Mouse (Mus musculus) hindbrain, embryonic 16.5 days (tissue): ENCODE measurements at regions not wholly inside any gene's neighbourhood (a gene's known extent, or its start where the extent isn't known, plus 50 kb on each side); places are given as distances from the start of the nearest gene placed in this dataset.

Experiments used
- ATAC-seq: fragments of 200-750 bp; cut with Nextera tagmentation; 2 replicates; pipeline ENCODE4 v1.8.0; 2017; ENCODE audit warnings: moderate TSS enrichment, moderate library complexity
- H3K27ac ChIP-seq: fragments of 300-500 bp; sonication (generic); 2 replicates; pipeline ENCODE4 v1.5.1; 2014; ENCODE audit warnings: low read depth, mild to moderate bottlenecking, control low read depth, low read length, moderate library complexity
- H3K27me3 ChIP-seq: fragments of 300-500 bp; sonication (generic); replicated peaks from 2 replicates; pipeline ENCODE4 v1.6.1; 2014; ENCODE audit warnings: low read length; ENCODE audit not compliant: control insufficient read depth, insufficient read depth
- H3K36me3 ChIP-seq: fragments of 300-500 bp; sonication (generic); 2 replicates; pipeline ENCODE4 v1.6.1; 2014; ENCODE audit warnings: mild to moderate bottlenecking, low read length, moderate library complexity, mixed read lengths; ENCODE audit not compliant: control insufficient read depth, insufficient read depth
- H3K4me1 ChIP-seq: fragments of 300-500 bp; sonication (generic); 2 replicates; pipeline ENCODE4 v1.6.1; 2014; ENCODE audit warnings: low read depth, low read length; ENCODE audit not compliant: control insufficient read depth, insufficient read depth
- H3K4me2 ChIP-seq: fragments of 300-500 bp; sonication (generic); 2 replicates; pipeline ENCODE4 v1.6.1; 2014; ENCODE audit warnings: mild to moderate bottlenecking, low read length, control low read depth, moderate library complexity
- H3K4me3 ChIP-seq: fragments of 300-500 bp; sonication (generic); 2 replicates; pipeline ENCODE4 v1.5.1; 2014; ENCODE audit warnings: mild to moderate bottlenecking, low read length, control low read depth, moderate library complexity
- H3K9ac ChIP-seq: fragments of 300-500 bp; sonication (generic); 2 replicates; pipeline ENCODE4 v1.6.1; 2014; ENCODE audit warnings: low read depth, mild to moderate bottlenecking, control low read depth, low read length, moderate library complexity
- H3K9me3 ChIP-seq: fragments of 300-500 bp; sonication (generic); 2 replicates; pipeline ENCODE4 v1.6.1; 2014; ENCODE audit warnings: mild to moderate bottlenecking, low read length, moderate library complexity; ENCODE audit not compliant: control insufficient read depth
- WGBS: fragments of 180-500 bp; shearing (Covaris S2); extraction: QIAGEN DNeasy Blood & Tissue Kit; methylation state at CpG from one replicate; pipeline ENCODE4 v1.1.7; 2014; 5-methylcytosine and 5-hydroxymethylcytosine counted together

DNA sequence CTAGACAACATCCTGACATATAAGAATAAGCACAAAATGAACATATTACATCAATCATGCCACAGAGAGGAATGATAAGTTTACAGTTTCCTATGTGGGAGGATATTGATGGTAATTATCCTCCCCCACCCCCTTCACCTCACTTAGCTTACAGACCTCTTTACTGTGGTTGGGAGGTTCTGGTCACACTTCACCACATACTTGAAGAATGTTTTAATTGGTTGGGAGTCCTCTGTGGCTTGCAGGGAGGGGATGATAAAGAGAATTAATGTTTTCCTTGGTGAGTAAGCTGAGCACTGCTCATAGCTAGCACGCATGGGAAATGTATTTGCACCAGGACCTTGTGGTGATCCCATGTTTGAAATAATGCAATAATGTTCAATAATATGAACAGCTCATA, 468.5 kb downstream of the Hsfy2 start:
- ATAC-seq: no peak
- 79% methylated on average over 1 of the region's 1 CpGs for WGBS
- no peaks in the 10 kb centered on the region for H3K27me3 ChIP-seq

DNA sequence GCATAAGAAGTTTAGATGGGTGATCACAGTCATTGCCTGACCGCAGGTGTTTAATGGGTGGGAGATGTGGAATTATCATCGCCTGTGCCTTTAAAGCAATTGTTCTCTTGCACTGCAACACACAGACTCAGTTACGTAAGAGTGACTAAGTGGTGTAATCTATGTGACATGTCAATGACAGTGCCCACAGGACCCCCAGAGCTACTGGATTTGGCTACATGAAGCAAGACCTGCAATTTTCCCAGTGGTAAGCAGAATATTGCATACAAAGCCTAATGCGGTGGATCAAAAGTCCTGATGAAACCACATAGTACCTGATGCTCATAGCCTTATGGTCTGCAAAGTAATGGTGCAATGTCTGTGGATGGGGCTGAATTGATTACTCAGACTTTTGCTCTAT, 469.2 kb downstream of the Hsfy2 start:
- ATAC-seq: no peak
- 90% methylated on average over 4 of the region's 4 CpGs for WGBS
- no peak overlapping the region for H3K27ac ChIP-seq

More for the DNA sequence above, 468.5 kb downstream of the Hsfy2 start:
- no peaks in the 10 kb centered on the region for H3K9me3 ChIP-seq
- H3K4me3 ChIP-seq: no peak overlapping the region
- H3K27ac ChIP-seq: no peak overlapping the region
- no peaks in the 10 kb centered on the region for H3K4me1 ChIP-seq
- H3K36me3 ChIP-seq: no peaks in the 10 kb centered on the region
- H3K9ac ChIP-seq: no peak overlapping the region
- H3K4me2 ChIP-seq: no peak overlapping the region

DNA sequence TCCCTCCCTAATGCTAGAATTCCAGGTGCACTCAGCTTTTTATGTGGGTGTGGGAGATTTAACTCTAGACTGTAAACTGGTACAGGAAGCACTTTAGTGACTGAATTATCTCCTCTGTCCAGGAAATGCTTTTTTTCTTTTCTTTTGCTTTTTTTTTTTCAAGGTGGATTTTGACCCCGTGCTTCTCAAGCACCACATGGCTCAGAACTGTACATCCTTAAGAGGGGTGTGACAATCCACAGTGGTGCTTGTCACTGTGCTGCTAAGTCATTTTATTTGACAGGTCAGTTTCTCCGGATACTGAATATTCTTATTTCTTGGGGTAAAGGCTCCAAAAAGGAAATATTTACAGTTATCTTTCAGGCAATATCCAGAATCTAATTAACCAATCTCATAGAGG, 472.0 kb downstream of the Hsfy2 start:
- H3K4me1 ChIP-seq: no peaks in the 10 kb centered on the region
- 87% methylated on average over 2 of the region's 2 CpGs for WGBS
- no peak overlapping the region for H3K4me3 ChIP-seq

More for the DNA sequence above, 469.2 kb downstream of the Hsfy2 start:
- no peaks in the 10 kb centered on the region for H3K9me3 ChIP-seq
- no peaks in the 10 kb centered on the region for H3K27me3 ChIP-seq
- no peak overlapping the region for H3K4me3 ChIP-seq
- no peak overlapping the region for H3K9ac ChIP-seq
- no peaks in the 10 kb centered on the region for H3K36me3 ChIP-seq
- no peaks in the 10 kb centered on the region for H3K4me1 ChIP-seq
- no peak overlapping the region for H3K4me2 ChIP-seq

DNA sequence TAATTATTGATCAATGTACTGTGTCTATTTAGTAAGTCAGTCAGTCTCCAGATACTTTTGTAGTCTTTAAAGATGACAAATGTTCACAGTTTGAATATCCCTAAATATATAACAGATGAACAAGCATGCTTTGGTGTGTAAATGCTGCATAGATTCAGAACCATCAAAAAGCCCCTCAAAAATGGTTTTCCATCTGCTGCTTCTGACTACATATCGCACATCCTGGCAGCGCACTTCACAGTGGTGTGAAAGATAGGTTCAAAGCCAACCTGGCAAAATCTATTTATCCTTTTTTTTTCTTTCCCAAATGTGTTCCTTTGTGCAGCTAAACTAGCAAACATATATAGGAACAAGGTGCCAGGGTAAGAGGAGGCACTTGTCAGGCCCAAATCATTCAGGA, 472.9 kb downstream of the Hsfy2 start:
- ATAC-seq: no peak
- Histone ChIP-seq H3K27me3 (no peaks in the 10 kb centered on the region), H3K4me1 (no peaks in the 10 kb centered on the region), H3K9ac (no peak overlapping the region), H3K4me2 (no peak overlapping the region), H3K9me3 (no peaks in the 10 kb centered on the region), H3K36me3 (no peaks in the 10 kb centered on the region), H3K4me3 (no peak overlapping the region), H3K27ac (no peak overlapping the region)
- 92% methylated on average over 2 of the region's 2 CpGs for WGBS

More for the DNA sequence above, 472.0 kb downstream of the Hsfy2 start:
- Histone ChIP-seq H3K4me2 (no peak overlapping the region), H3K27me3 (no peaks in the 10 kb centered on the region), H3K27ac (no peak overlapping the region), H3K36me3 (no peaks in the 10 kb centered on the region), H3K9me3 (no peaks in the 10 kb centered on the region), H3K9ac (no peak overlapping the region)
- no peak for ATAC-seq

DNA sequence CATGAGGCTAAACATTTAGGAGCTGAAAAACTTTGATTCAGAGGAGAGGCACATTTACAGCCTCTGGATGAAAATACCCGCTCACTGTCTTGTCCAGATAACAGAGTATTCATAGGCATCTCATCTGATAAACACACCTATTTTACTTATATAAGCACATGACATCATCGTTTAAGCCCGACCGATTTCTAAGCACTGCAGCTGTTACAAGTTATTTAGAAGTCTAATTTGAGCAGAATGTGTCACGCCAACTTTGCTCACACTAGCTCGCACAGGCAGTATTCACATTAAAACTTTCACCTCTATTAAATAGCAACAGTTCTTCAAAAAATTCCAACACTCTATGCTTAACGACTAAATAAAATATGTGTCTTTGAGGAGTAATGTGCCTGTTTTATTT, 506.3 kb downstream of the Hsfy2 start:
- Histone ChIP-seq H3K9me3 (no peaks in the 10 kb centered on the region), H3K9ac (no peak overlapping the region), H3K4me1 (no peaks in the 10 kb centered on the region), H3K4me3 (no peak overlapping the region), H3K27me3 (no peaks in the 10 kb centered on the region), H3K4me2 (no peak overlapping the region), H3K27ac (no peak overlapping the region), H3K36me3 (no peaks in the 10 kb centered on the region)
- ATAC-seq: no peak
- WGBS: 75% methylated on average over 7 of the region's 7 CpGs

DNA sequence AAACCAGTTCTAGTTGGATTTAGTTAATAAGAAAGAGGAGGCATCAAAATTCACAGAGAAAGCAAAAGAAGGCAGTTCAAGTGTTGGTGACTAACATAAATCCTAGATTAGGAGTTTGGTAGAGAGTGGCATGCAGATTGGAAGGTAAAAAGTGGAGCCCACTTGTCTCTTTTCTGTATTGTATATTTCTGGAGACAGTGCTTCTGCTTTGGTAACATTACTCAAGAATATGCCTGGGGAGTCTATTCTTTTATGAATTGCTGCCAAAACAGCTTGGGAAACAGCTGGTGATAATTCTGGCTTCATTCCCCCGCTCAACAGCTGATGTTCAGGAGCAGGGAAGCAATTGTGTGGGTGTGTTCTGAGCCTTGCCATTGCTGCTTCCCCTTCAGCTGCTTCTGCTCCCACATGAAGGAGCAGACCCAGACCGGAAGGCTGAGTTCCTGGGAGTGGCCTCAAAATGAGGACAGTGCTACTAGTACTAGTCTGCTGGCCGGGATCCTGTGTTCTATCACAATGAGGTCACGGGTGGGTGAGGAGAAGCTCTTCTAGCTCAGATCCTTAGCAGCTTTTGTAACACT, 547.9 kb downstream of the Hsfy2 start:
- no peak for ATAC-seq
- WGBS: 68% methylated on average over 4 of the region's 4 CpGs

DNA sequence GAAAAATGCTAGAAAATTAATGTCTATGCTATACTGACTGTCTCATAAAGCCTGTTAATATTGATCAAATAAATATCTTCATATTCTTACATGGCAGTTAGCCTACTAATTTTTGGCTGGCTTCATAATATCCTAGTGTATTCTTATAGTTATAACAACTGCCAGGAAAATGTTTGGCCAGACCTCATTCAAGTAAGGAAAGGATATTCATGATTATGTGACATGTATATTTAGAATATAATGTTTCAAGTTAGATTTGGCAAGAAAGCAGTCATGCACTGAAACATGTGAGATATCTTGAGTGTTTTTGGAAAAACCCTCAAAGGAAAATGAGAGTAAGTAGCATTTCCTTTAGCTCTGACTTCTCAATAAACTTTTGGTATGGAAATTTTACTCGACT, 548.9 kb downstream of the Hsfy2 start:
- no peaks in the 10 kb centered on the region for H3K9me3 ChIP-seq
- no peaks in the 10 kb centered on the region for H3K27me3 ChIP-seq
- 82% methylated on average over 1 of the region's 1 CpGs for WGBS
- no peaks in the 10 kb centered on the region for H3K36me3 ChIP-seq
- H3K4me1 ChIP-seq: no peaks in the 10 kb centered on the region
- ATAC-seq: no peak
- no peak overlapping the region for H3K4me3 ChIP-seq
- H3K9ac ChIP-seq: no peak overlapping the region
- no peak overlapping the region for H3K4me2 ChIP-seq
- H3K27ac ChIP-seq: no peak overlapping the region

More for the DNA sequence above, 547.9 kb downstream of the Hsfy2 start:
- H3K36me3 ChIP-seq: no peaks in the 10 kb centered on the region
- H3K4me3 ChIP-seq: no peak overlapping the region
- no peak overlapping the region for H3K9ac ChIP-seq
- H3K27me3 ChIP-seq: no peaks in the 10 kb centered on the region
- no peak overlapping the region for H3K4me2 ChIP-seq
- no peaks in the 10 kb centered on the region for H3K4me1 ChIP-seq
- no peaks in the 10 kb centered on the region for H3K9me3 ChIP-seq
- no peak overlapping the region for H3K27ac ChIP-seq

DNA sequence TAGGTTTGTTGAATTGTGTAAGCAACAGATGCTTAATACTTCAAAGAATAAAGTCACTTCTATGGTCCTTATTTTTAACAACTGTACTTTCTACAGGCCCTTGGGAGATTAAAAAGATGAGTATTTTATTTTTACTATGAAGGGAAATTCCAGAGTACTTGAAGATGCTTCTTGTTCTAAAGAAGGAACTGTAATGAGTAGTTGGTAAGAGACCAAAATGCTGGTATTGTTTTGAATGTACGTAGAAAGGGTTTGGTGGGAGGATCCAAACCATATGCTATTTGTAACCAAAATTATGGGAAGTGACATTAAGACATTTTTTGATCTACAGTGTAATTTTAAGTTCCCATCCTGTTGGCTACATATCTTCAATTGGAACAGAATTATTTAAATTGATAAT, 560.5 kb downstream of the Hsfy2 start:
- 86% methylated on average over 1 of the region's 1 CpGs for WGBS
- Histone ChIP-seq H3K27ac (no peak overlapping the region), H3K4me3 (no peak overlapping the region), H3K27me3 (no peaks in the 10 kb centered on the region), H3K4me1 (no peaks in the 10 kb centered on the region), H3K9ac (no peak overlapping the region), H3K36me3 (no peaks in the 10 kb centered on the region), H3K4me2 (no peak overlapping the region), H3K9me3 (no peaks in the 10 kb centered on the region)
- ATAC-seq: no peak

DNA sequence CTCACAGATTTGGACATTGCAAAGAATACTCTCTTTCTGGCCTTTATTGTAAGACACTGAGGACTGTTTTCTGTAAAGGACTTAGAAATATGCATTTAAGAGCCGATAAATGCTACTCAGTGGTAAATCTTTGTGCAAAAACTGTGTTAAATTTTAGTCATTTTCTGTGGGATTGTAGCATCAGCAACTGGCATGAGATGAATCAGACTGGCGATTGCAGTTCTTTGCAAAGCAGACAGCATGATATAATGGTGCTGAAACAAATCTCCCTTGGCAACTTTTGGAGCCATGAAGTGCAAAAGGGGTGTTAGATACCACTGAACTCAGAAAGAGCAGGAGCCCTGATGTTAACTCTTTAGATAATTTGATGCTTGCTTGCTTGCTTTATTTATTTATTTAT, 565.0 kb downstream of the Hsfy2 start:
- Histone ChIP-seq H3K27ac (no peak overlapping the region), H3K4me1 (no peaks in the 10 kb centered on the region), H3K27me3 (no peaks in the 10 kb centered on the region), H3K4me3 (no peak overlapping the region), H3K36me3 (no peaks in the 10 kb centered on the region), H3K9me3 (no peaks in the 10 kb centered on the region), H3K9ac (no peak overlapping the region), H3K4me2 (no peak overlapping the region)
- WGBS: 87% methylated on average over 2 of the region's 2 CpGs
- no peak for ATAC-seq

DNA sequence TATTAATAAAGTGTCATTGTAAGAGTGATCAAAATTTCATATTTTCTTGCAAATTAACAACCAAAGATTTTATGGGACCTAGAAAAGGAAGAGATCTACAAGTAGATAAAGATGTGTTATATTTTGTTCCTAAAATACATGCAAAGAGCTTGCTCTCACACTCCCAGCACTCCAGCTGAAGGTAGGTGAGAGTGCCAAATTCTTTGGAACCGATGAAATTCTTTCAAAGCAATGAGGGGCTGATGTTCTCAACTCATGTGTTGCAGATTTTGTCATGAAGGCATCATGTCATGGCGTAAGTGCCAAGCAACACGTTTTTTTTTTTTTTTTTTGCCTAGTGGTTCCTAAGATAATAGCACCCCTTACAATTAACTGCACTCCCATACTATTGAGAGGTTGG, 573.8 kb downstream of the Hsfy2 start:
- H3K4me2 ChIP-seq: no peak overlapping the region
- no peak for ATAC-seq
- H3K36me3 ChIP-seq: no peaks in the 10 kb centered on the region
- H3K27me3 ChIP-seq: no peaks in the 10 kb centered on the region
- 76% methylated on average over 3 of the region's 3 CpGs for WGBS
- H3K9me3 ChIP-seq: no peaks in the 10 kb centered on the region
- no peak overlapping the region for H3K9ac ChIP-seq
- H3K4me1 ChIP-seq: no peaks in the 10 kb centered on the region
- H3K4me3 ChIP-seq: no peak overlapping the region
- no peak overlapping the region for H3K27ac ChIP-seq
